Mouse (Mus musculus) mature B cell (primary cell): ENCODE measurements around the gene Tmub2.

Experiments
- in situ Hi-C: fragments of 300-500 bp; cut with MboI; formaldehyde crosslinking; loops from 2 replicates; pipeline ENCODE4 v1.14.3; 2019

The Tmub2 gene

DNA sequence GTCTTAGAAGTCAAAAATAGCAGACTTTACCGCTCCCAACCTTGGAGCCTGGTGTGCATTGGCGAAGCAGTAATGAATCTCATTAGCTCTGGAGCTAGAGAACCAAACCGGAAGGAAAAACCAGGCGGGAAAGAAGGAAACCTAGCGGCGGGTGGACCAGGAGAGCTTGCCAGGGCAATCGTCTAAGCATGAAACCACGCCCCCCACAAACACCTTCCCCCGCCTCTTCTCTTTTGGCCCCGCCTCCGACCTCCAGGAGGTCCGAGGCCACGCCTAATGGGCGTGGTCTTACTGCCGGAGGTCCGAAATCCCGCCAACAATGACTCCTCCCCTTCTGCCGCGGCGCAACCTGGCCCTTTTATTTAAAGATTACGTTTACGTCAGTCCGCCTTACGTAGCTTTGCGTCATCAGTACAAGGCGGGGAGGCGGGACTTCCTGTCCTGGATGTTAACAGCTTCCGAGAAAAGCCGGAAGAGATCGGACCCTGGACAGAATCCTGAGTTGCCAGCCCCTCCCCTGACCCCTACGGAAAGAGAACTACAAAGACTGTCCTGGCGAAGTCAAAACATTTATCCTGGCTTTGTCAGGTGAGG is at the start of gene Tmub2:
Gene Tmub2, plus strand, starts transcription at position 431 of the 594 bp plus-strand sequence.
- in situ Hi-C loops = loop anchor here (25.0 kb wide), 1 partner anchor 847 kb away; the partner anchor contains the start of genes Ifi35, Ptges3l, Rpl27 and Rundc1

DNA sequence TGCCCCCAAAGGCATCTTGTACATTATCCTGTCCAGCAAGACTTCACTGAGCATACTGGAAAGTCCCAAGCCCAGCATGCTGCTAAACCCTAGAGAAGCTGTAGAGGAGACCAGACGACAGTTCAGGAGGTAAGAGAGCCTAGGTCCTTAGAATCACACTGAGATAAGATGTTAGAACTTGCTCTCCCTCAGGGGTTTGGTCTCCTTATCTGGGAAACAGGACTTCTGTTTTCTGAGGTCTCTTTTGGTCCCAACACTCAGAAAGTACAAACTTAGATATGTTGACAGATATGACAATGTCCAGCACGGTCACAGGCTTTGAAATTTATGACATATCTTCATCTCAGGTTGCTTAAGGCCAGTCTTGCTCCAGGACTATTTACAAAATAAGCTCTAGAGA is 48.7 kb upstream of the Tmub2 start:
- in situ Hi-C loops = no loop called here

DNA sequence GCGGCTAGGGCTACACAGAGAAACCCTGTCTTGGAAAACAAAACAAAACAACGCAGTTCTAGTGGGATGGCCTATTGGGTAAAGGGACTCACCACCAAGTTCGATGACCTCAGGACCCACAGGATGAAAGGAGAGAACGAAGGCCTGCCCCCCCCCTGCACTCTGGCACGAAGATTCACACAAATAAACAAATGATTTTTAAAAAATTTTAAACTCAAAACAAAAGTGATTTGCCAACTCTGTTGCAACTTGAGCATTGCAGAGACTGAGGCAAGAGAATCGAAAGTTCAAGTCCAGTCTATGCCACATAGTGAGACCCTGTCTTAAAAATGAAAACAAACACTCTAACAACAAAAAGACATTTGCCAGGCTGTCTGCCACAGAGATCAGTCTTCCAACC is 44.1 kb upstream of the Tmub2 start:
- in situ Hi-C loops = no loop called here

DNA sequence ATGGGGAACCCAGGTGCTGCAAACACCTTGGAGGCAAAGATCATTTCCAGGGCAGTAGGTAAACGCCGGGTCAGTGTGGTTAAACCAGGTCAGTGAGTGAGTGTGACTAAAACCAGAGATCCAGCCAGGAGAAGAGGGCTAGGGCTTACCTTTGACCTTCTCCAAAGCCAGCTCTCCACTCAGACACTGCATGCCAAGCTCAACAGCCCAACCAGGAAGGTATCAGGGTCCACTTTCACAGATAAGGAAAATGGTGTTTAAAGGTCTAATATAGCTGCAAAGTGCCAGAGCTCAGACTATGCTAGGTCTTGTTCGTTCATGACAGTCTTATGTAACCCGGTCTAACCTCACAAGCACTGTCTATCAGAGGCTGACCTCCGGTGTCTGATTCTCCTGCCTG is 43.5 kb upstream of the Tmub2 start:
- in situ Hi-C loops = no loop called here

DNA sequence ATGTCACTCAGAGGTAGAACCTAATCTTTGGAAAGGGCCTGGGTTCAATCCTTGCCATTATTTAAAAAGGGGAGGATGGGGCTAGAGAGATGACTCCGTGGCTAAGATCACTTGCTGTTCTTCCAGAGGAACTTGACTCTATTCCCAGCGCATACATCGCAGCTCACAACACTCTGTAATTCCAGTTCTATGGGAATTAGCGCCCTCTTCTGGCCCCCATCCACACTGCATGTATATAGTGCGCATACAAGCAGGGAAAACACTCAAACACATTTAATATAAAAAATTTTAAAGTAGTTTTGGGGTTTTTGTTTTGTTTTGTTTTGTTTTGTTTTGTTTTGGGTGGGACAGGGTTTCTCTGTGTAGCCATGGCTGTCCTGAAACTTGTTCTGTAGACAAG is 42.9 kb upstream of the Tmub2 start:
- in situ Hi-C loops = no loop called here

DNA sequence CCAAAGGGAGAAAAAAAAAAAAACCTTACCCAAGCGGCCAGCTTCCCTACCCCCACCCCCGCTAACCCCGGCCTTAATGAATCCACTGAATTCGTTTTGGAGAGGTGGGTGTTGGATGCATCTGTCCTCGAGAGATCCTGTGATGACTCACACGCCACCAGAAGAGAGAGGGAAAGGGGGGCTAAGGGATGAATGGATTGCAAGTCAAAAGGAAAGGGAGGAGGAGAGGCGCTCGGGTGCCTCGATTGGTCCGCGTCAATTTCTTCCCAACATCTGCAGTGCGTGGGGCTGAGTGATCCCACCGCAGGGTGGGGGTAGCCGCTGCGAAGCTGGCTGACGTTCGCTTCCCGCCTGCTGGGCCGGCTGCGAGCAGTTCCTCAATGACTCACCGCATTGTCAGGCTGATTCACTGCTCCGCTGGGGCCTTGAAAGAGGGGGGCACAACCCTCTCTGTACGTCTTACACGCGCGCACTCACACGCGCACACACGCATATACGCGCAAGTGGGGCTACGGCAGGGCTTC is 39.7 kb upstream of the Tmub2 start:
- in situ Hi-C loops = no loop called here

DNA sequence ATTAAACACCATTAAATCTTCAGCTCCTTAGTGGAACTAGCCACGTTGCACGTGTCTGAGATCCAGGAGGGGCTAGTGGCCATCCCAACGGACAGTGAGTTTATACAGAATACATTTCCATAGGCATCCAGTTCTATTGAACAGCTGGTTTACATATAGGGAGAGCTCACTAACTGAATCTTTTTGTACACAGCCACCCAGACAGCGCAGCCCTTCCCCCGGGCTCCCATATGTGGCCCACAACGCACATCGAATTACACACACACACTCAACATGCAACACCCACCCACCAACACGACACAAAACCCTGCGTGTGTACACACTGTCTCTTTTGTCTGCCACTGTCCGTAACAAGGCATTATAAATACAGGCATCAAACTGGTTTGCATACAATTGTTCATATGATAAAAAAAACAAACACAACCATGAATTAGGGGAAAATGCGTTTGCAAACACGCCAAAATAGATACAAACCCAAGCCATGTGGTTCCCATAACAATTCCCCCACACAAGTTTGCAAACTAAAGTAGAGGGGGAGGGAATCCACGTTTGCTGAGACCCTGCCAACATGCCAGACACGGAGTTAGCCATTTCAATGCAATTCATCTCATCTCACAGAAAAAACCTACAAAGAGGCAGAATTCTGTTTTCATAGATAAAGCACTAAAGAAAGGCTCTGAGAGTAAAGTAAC is 39.0 kb upstream of the Tmub2 start:
- in situ Hi-C loops = no loop called here

DNA sequence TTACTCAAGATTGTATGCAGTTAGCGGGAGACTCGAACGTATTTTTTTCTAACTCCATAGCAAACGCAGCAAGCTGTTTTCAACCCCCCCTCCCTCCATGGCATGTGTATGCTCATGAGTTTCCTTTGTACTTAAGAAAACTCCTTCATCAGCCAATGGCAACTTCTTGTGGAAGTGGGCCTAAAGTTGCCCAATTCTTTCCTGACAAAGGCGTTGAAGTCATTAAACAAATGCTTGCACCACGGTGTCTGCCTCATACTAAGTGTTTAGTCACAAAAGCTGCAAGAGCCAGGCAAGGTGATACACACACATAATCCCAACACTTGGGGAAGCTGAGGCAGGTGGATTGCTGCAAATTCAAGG is 38.5 kb upstream of the Tmub2 start:
- in situ Hi-C loops = no loop called here

DNA sequence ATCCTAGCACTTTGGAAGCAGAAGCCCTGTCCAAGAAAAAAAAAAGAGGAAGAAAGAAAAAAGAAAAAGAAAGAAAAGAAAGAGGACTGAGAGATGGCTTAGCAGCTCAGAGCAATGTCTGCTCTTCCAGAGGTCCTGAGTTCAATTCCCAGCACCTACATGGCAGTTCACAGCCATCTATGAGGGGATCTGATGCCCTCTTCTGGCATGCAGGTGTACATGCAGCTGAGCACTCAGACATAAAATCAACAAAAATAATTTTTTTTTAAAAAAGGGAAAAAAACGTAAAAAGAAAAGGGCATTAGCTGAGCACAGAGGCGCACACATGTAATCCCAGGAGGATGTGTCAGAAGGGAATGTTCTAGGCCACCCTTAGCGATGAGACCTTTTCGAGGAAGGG is 37.9 kb upstream of the Tmub2 start:
- in situ Hi-C loops = no loop called here

DNA sequence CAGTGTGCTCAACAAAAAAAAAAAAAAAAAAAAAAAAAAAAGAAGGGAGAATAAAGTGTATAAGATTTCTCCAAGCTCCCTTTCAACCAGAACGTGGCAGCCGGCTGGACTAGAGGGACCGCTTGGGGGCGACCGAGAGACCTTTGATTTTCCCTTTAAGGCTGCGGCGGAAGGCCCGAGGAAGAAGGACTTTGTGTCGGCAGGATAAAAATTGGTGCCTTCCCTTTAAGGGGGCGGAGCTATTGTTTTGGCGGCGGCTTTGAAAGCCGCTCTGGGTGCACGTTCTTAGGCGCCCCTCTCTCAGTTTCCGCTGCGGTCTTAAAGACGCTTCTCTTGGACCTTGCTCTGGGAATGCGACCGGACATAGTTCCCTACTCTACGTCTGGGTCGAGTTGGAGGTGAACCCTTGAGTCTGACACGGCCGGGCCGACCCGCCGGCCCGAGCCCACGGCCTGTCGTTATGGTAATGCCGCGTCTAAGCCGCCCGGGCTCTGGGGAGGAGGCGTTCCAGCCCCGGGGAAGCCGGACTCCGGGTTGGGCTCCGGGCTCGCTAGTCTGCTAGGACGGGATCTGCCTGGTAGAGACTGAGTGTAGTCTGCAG is 36.0 kb upstream of the Tmub2 start, which contains the start of gene BC030867:
Gene BC030867, plus strand, starts transcription at position 253 of the 601 bp plus-strand sequence.
- in situ Hi-C loops = no loop called here

DNA sequence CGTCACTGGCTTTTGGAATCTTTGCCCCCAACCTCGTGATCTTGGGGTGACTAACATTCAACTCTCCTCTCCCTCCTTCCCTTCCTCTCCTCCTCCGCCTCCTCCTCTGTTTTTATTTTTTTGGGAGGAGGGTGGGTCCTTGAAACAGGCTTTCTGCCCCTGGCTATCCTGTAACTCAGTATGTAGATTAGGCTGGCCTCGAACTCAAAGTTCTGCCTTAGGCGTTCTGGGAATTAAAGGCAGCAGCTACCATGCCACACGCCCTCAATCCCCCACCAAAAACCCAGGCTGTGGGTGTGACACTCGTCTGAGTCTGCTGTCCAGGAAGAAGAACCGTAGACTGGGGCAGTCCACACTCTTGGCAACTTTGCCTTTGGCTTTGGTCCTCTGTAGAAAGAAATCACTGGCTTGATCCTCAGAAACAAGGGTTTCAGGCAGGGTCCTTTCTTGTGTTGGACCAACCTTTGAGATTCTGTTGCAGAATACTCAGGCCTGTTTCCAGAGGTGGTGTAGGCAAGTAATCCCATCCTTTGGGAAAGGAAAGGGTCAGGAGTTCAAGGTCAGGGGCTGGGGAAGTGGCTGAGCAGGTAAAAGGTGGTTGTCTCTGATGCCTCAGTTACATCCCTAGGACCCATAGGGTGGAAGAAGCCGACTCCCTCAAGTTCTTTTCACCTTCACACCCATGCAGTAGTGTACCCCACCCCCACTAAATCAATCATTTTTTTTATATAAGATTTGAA is 35.2 kb upstream of the Tmub2 start:
- in situ Hi-C loops = no loop called here

DNA sequence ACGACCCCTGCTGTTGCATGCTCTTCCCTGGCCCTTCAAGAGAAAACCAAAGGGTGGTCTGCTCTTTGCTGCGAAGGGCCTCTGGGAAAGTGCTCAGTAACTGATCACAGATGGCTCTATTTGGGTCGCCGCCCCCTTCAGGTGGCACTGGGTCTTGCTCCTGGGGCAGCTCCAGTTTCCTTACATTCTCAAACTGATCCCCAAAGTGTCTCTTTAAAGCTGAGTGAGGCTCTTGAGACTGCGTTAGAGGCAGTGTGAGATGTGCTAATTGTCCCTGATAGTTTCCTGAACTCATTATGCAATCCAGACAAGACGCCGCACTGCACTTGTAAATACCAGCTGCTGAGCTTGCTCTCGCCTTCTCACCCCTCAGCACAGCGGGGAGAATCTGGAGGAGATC is 27.2 kb upstream of the Tmub2 start:
- in situ Hi-C loops = no loop called here

DNA sequence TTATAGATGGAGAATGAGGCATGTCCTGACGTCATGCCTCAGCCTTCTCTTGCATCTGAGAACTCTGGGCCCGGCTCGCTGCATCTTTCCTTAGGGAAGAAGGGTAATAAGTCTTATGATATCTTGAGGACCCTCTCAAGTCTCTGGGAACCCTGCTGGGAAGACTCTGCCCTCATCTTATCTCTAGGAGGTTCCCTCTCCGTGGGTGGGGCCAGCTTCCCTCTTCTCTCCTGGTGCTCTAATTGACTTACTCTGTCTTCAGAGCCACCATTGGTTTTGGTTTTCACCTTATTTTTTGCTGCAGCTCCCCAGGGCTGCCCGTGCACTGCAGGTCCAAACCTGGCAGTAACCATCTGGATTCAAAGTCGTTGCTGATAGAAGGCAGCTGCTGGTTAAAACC is 26.6 kb upstream of the Tmub2 start:
- in situ Hi-C loops = no loop called here

DNA sequence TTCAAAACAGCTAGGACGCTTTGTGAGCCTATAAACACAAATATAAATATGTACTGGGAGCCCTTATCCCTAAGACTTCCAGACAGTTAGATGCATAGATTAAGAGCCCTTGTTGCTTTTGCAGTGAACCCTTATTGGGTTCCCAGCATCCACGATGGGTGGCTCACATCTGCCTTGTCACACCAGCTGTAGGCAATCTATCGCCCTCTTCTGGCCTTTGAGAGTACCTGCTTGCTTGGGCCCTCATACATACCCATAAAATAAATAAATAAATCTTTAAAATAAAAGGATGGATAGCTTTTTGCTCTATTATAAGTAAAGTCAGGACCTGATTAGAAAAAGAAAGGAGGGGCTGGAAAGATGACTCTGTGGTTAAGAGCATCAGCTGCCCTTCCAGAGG is 26.2 kb upstream of the Tmub2 start:
- in situ Hi-C loops = no loop called here

DNA sequence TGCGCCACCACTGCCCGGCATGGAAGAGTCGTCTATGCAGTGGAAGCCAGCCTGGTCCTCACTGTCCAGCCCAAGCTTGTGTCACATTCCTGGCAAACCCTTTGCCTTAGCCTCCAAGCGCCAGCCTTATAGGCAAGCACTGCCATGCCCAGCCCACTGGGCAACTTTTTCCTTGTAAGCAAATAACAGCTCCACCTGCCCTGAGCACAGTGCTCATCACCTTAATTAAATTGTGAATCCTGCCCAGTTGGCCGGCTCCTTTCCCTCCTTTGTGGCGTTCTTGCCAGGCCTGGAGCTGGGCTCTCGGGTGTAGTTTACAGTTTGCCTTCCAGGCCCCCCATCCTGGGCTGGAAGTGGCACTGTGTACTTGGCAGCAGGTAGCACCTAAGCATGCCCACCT is 21.5 kb upstream of the Tmub2 start:
- in situ Hi-C loops = no loop called here

DNA sequence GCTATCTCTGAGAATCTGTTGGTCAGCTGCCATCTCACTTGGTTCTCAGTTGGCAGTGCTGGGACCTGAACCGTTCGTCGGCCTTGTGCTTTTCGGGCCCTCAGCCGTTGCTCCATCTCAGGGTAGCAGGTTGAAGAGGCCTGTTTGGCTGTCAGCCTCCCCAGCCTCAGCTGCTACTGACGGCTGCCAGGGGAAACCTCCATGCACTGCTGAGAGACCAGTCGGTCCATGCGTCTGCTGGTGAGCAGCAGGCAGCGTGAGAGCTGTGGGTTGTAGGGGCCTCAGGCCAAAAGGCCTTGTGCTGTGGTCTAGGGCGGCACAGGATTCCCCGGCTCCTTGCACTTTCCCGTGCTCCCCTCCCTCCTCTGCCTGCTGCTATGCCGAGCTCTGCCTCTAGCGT is 18.9 kb upstream of the Tmub2 start:
- in situ Hi-C loops = no loop called here

DNA sequence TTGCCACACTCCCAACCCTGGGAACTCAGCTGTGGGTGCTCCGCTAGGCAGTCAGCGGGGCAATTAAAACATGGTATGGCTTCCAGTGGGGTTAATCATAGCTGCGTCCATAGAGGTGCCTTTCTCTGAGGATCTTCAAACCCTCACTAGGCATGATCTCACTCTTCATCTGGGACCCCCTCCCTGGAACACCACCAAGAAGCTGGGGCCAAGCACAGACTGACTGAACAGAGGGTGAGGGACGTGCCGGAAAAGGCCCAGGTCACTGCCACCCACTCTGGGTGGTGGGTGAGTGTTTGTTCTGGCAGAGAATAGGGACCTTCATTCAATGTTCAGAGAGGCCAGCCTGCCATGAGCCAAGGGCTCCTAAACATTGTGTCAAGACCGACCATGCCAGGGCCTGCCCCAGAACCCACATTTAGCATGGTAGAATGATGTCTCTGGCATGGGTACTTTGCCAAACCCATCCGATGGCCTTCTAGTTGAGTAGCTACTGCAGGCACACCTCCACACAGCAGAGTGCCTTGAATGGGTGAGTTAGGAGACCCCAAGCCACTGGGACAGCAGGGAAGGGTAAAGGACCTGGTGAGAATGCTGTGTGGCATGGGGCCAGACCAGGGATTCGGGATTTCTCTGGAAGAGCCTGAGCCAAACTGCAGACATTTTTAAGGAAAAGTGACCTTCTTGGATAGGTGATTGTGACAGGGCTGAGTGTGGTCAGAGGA is 17.9 kb upstream of the Tmub2 start:
- in situ Hi-C loops = no loop called here

DNA sequence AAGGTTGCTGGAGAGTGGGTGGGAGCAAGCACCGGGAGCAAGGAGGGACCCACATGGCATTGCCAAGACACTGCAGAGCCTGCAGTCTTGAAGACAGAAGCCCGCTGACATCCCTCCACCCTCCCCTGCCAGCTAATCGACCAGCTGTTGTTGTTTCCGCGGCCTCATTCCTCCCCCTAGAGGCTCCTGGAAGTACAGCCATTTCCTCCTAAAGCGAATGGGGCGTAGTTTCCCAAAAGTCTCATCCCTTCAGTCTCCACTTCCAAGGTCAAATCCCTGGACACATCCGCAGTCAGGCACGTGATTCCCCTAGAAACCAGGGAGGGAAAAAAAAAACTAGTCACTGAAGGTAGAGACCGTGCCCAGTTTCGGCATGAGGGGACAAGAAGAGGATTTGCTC is 17.3 kb upstream of the Tmub2 start:
- in situ Hi-C loops = no loop called here

DNA sequence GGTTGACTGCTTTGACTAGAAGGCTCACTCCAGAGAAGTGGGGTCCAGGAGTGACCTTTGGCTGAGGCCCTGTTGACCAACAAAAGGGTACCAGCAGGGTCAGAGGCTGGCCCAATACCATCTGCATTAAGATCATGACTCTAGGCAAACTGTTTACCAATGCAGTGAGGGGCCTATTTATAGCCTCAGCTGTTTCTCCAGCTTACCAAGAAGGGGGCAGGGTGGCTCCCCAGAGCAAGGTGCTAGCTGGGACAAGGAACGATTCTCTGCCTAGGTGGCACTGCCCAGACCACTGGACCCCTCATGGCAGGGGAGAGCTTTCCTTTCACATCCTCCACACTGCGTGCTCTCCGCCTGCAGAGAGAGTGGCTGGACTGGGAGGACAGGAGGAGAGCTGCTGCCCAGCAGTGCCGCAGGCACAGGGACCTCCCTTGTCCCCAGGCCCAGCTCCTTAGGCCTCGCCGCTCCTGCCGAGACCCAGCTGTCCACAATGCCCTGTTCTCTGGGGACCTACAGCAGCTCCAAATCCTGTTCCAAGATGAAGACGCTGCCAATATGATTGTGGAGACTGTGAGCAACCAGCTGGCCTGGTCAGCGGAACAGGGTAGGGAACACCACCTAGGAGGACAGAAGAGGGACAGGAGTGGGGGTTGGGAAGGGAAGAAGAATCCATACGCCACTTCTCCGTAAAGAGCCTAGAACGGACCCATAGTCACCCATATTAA is 16.0 kb upstream of the Tmub2 start, which contains the start of gene Asb16:
Gene Asb16, plus strand, starts transcription at position 224 of the 725 bp plus-strand sequence.
- in situ Hi-C loops = no loop called here

DNA sequence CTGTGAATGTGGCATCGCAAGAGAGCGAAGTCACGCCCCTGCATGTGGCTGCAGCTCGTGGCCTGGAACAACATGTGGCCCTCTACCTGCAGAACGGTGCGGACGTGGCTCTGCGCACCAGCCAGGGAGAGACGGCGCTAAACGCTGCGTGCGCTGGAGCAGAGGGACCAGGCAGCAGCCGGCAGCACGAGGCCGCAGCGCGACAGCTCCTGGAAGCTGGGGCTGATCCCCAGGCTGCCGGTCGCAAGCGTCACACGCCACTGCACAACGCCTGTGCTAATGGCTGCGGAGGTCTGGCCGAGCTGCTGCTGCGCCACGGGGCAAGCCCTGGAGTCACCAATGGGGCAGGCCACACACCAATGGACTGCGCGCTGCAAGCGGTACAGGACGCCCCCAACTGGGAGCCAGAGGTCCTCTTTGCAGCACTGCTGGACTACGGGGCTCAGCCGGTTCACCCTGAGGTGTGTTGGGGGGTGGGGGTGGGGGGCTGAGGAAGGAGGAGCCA is 8.3 kb upstream of the Tmub2 start:
- in situ Hi-C loops = loop anchor here (25.0 kb wide), 1 partner anchor 839 kb away; the partner anchor contains the start of genes Ifi35, Ptges3l, Rpl27 and Rundc1

DNA sequence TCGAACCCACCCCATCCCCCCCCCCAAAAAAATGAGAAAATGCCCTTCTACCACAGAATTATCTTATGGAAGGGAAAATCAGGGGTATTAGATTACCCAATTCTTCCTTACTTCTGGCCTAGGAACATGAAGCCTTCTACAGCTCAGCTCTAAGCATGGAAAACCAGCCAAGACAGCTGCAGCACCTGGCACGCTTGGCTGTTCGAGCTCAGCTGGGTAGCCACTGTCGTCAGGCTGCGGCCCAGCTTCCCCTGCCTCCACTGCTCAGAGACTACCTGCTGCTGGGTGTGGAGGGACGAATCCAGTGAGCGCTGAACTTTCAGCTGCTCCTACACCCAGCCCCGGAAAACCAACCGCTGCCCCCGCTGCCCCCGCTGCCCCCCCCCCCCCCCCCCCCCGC is 7.0 kb upstream of the Tmub2 start:
- in situ Hi-C loops = loop anchor here (25.0 kb wide), 1 partner anchor 840 kb away; the partner anchor contains the start of genes Ifi35, Ptges3l, Rpl27 and Rundc1
